Mouse (Mus musculus) Muller cell, postnatal 12 days (primary cell): ENCODE data around the gene Zfyve28.
A peak's percentile ranks its signal among the peaks of the same experiment; 100 is the strongest.

Experiments used
- DNase-seq: peaks from one replicate; pipeline ENCODE4 v3.0.0-alpha.2; 2015; ENCODE audit errors: inconsistent ontology term

Gene Zfyve28

GRCm38 (mm10) chr5:34252307-34252966 lies 35.8 kb downstream of the Zfyve28 start:
- peak; percentile 71 for DNase-seq

GRCm38 (mm10) chr5:34251794-34252193 lies 36.5 kb downstream of the Zfyve28 start:
- DNase-seq, result peak; percentile 59

GRCm38 (mm10) chr5:34250090-34250489 lies 38.2 kb downstream of the Zfyve28 start:
- peak; percentile 51 for DNase-seq

DNA sequence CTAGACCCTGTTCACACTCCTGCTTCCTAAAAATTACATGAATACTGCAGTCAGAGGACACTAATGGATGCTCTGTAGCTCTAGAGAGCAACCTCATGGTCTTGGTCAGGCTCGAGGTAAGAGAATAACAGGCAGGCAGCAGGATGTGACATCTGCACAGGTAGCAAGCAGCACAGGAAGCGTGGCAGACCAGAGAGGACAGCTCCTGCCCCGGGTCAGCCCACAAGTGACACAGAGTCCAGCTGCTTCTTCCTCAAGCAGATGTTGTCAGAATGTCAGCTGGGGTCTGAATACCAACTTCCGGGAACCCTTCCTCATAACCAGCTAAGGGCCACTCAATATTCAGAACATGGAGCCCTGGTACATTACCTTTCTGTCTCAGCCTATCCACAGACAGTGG lies 39.1 kb downstream of the Zfyve28 start:
- DNase-seq, result no peak

- DNase-seq, result no peak
These were observed 41.8 kb downstream of the Zfyve28 start for GRCm38 (mm10) chr5:34246443-34246842.

- no peak for DNase-seq
These were observed 45.2 kb downstream of the Zfyve28 start for GRCm38 (mm10) chr5:34243062-34243461.

DNA sequence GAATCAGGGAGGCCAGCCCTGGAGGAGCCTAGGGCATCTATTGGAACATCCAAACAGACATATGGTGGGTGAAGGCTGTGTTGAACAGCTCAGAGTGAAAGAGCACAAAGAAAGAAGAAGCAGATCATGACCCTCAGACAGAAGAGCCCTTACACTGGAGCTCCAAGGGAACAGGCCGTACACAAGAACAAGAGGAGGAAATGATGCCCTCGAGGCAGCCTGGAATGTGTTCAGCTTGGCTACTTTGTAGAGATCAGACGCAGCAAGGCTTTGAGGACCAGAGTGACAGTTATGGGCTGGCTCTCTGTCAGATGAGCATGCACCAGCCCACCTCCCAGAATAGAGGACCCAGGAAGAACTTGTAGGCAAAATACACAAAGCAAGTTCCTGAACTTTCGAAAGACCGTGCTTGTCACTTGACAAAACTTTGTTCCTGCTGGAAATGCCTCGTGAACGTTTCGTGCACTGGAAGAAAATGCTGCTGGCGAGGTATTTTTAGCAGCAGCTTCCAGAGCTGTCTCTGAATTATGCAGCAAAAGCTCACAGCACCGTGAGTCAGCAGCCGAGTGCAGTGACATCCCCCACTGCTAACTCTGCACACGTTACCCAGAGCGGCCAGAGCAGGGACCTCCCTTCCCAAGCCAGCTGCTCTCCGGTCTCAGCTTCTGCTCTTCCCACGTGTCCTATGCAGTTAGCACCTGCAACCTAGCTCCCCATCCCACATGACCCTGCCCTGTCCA lies 45.9 kb downstream of the Zfyve28 start:
- peak; percentile 66 for DNase-seq

GRCm38 (mm10) chr5:34238444-34238843 lies 49.8 kb downstream of the Zfyve28 start:
- no peak for DNase-seq

- DNase-seq, result no peak
These were observed 52.3 kb downstream of the Zfyve28 start for GRCm38 (mm10) chr5:34235898-34236420.

GRCm38 (mm10) chr5:34235056-34235455 lies 53.2 kb downstream of the Zfyve28 start:
- DNase-seq, result no peak

GRCm38 (mm10) chr5:34233221-34233515 lies 55.1 kb downstream of the Zfyve28 start:
- DNase-seq, result no peak

DNA sequence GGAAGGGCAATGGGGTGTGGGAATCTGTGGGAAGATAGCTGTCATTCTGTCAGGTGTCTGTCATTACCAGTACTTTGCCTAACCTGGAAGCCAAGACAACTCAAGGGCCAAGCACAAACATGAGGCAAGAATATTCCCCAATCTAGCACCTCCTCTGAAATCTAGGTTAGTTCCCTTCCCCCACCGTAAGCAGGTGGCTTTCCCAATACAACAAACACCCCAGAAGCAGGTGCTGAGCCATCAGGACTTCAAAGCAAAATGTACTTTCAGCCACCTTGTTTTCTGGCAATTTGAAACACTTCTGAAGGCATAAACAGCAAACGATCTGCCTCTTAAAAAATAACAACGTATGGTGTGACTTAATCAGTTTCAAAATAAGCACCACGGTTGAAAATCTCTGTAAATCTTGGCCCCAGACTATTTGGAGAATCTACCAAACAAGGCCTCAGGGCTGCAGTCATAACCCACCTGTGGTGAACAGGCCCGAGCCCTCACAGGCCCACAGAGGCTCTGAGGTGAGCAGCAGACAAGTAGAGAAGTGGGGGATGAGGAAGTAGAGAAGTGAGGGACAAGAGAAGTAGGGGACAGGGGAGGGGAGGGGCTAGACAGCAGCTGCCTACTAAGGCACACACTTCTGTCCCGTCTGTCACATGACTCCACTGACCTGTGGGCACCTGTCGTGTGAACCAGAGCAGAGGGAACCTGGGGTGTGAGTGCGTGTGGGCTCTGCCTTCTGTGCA lies 55.6 kb downstream of the Zfyve28 start:
- no peak for DNase-seq

- peak; percentile 36 for DNase-seq
These were observed 56.3 kb downstream of the Zfyve28 start for GRCm38 (mm10) chr5:34231901-34232300.

- no peak for DNase-seq
These were observed 57.4 kb downstream of the Zfyve28 start for GRCm38 (mm10) chr5:34230599-34231485.

- DNase-seq, result no peak
These were observed 58.7 kb downstream of the Zfyve28 start for GRCm38 (mm10) chr5:34229503-34229902.

DNA sequence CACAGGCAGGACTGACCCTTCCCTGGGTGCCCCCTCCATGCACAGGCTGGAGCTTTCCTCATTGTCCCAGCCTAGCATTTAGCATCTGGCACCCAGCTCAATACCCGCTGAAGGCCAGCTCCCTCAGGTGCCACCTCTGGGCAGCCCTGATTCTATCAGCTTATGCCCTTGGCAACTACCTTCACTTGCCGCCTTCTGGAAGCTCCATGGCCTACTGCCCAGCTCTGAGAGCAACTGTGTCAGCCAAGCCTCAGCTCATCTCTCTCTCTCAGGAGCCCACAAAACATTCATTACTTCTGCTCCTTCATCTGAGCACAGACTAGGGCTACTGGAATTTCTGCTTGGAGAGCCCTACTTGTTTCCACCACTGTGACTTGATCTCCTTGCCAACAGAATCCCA lies 62.7 kb downstream of the Zfyve28 start:
- DNase-seq, result no peak

GRCm38 (mm10) chr5:34224515-34224914 lies 63.7 kb downstream of the Zfyve28 start:
- no peak for DNase-seq

DNA sequence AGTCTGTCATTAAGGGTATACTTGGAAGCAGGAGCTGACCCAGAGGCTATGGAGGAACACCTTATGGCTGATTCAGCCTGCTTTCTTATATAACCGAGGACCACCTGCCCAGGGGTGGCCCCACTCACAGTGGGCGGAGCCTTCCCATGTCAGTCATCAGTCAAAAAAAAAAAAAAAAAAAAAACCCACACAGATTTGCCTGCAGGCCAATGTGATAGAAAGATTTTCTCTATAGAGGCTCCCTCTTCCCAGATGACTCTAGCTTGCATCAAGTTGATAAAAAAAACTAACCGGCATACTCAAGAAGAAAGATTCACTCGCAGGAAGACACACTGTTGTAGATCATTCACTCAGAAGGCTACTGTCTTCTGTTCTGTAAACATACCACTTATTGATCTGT lies 68.2 kb downstream of the Zfyve28 start:
- no peak for DNase-seq

DNA sequence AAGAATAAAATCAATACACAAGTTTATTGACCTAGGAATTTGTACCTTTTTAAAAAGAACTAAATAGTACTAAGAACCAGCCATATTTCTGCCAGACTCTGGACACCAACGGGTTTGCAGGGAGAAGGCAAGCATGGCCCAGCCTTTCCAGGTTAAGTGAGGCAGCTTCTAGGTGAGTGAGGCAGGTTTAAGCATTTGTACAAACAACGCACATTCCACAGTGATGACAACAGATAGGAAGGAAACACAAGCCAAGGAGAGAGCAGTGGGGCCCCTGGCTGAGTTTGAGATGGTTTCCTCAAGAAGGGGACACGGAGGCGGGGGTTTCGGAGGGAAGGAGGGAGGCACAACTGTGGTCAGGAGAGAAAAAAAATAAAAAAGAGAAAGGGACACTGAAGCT lies 69.6 kb downstream of the Zfyve28 start:
- no peak for DNase-seq

GRCm38 (mm10) chr5:34217756-34218155 lies 70.5 kb downstream of the Zfyve28 start:
- DNase-seq, result no peak

- no peak for DNase-seq
These were observed 72.2 kb downstream of the Zfyve28 start for GRCm38 (mm10) chr5:34216025-34216424.

GRCm38 (mm10) chr5:34213659-34214058 lies 74.6 kb downstream of the Zfyve28 start:
- DNase-seq, result no peak
